In the genomic region with DNA sequence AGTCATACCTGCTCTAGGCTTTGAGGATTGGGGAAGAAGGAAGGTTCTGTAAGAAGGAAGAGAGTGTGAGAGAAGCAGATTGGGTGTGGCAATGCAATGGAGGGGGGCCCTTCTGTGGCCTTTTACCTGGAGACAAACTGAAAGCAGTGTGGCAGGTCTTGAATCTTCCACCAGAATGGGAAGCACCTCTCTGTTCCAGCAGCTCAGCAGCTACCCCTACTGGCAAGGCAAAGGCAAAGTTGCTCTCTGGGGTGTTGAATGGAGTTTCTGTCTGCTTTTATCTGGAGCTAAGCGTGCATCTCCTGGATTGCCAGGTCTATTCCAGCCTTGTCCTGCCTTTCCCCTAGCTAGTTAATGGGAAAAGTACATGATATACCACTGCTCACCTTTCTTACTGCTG, we compare ENCODE assay signal across 8 mouse cellular contexts.
DNase-seq lines count a peak whose midpoint lies in the region; ATAC-seq and TF ChIP-seq lines count a peak whose summit lies in the region.
"Had no signal": no experiment of that assay in that cellular context is flagged by ENCODE, and none has a peak within 500 bp of the region (broad histone marks: within the 10 kb centered on the region; RNA-seq: fewer than 3 reads in every experiment).

No protein-coding gene starts in this region.

- in situ Hi-C loops in ES-E14 (cut with MboI; ENCODE audit: low sequenced_read_pairs in 2 of 2, unreplicated experiment in 2 of 2), result no loop called here

- TF ChIP-seq CTCF in cortical plate, adult 2 months (IDR thresholded peaks at IDR 0.05; ENCODE audit: extremely low read depth, insufficient read depth, low read length), result peak; percentile 93

- ATAC-seq in megakaryocyte progenitor cell, adult 5-6 weeks (replicated peaks; ENCODE audit: poor library complexity), result peak; percentile 94

- H3K4me1 ChIP-seq in ES-E14 (ENCODE audit: control insufficient read depth in 2 of 2, insufficient read depth in 2 of 2, low read length in 2 of 2, poor library complexity in 1 of 2), result no peaks in the 10 kb centered on the region
- no peaks in the 10 kb centered on the region for H3K4me1 ChIP-seq in cortical plate, adult 2 months (ENCODE audit: control insufficient read depth, insufficient read depth, low read length)
- H3K4me1 ChIP-seq: limb, embryonic 12.5 days had no signal

- intact Hi-C loops in heart, postnatal 14 days (cut with DNase I), result loop anchor here (5.0 to 10.0 kb wide), 3 partner anchors 146 to 548 kb away; a partner anchor contains a TSS

- DNase-seq in ES-E14 (ENCODE audit: low read depth, low spot score), result peak; percentile 35
- peak; percentile 82 to 93 for DNase-seq in adrenal gland, adult (ENCODE audit: inconsistent age in 2 of 2, low spot score in 1 of 2)
- peak; percentile 72 to 77 for DNase-seq in heart, postnatal 14 days
- DNase-seq in layer of hippocampus, postnatal 10 days (ENCODE audit: low spot score in 2 of 2), result peak; percentile 65 to 72
- peak; percentile 21 for DNase-seq in thymus, postnatal 0 days (ENCODE audit: low spot score)

- no peak overlapping the region for H3K4me3 ChIP-seq in ES-E14 (ENCODE audit: insufficient read depth in 1 of 2, low read depth in 1 of 2, low read length in 2 of 2, poor library complexity in 1 of 2, severe bottlenecking in 1 of 2)
- H3K4me3 ChIP-seq in cortical plate, adult 2 months (ENCODE audit: insufficient read depth, low read length), result no peak overlapping the region
- H3K4me3 ChIP-seq: limb, embryonic 12.5 days had no signal

- H3K36me3 ChIP-seq in ES-E14 (ENCODE audit: control insufficient read depth, insufficient read depth, low read length, poor library complexity, severe bottlenecking), result no peaks in the 10 kb centered on the region
- H3K36me3 ChIP-seq: limb, embryonic 12.5 days had no signal

- H3K9me3 ChIP-seq in ES-E14 (ENCODE audit: control insufficient read depth, insufficient read depth, low read depth, low read length), result no peaks in the 10 kb centered on the region
- H3K9me3 ChIP-seq: limb, embryonic 12.5 days had no signal

- H3K9ac ChIP-seq in ES-E14 (ENCODE audit: insufficient read depth, low read depth, low read length, poor library complexity, severe bottlenecking), result no peak overlapping the region
- H3K9ac ChIP-seq: limb, embryonic 12.5 days had no signal

- no peak overlapping the region for H3K27ac ChIP-seq in ES-E14 (ENCODE audit: insufficient read depth, low read depth, low read length, poor library complexity, severe bottlenecking)
- H3K27ac ChIP-seq in cortical plate, adult 2 months (ENCODE audit: insufficient read depth, low read length), result no peak overlapping the region
- H3K27ac ChIP-seq: limb, embryonic 12.5 days had no signal

- TF ChIP-seq POLR2A in cortical plate, adult 2 months (IDR thresholded peaks at IDR 0.05; ENCODE audit: extremely low read depth, insufficient read depth, low read length), result no peak

TF ChIP-seq in ES-E14, 5 proteins besides CTCF, POLR2A, EP300 and RAD21:
- TF ChIP-seq ZNF384 (IDR thresholded peaks at IDR 0.05; ENCODE audit: low read depth, low read length) (no peak), ZC3H11A (IDR thresholded peaks at IDR 0.05; ENCODE audit: borderline replicate concordance, low read depth, low read length) (no peak), MAFK (IDR thresholded peaks at IDR 0.05; ENCODE audit: insufficient read depth, low read depth, low read length) (no peak), CHD2 (IDR thresholded peaks at IDR 0.05; ENCODE audit: low read depth, low read length) (no peak), HCFC1 (IDR thresholded peaks at IDR 0.05; ENCODE audit: borderline replicate concordance, insufficient read depth, low read length) (no peak)

Comparison
In these comparisons a context has a peak if more than half of its experiments do, and no peak if none do; other contexts are left out.
1. DNase-seq: peak in every context shown above with its lines; median percentile 88 in adrenal gland, adult; 74 in heart, postnatal 14 days; 68 in layer of hippocampus, postnatal 10 days; 35 in ES-E14; 21 in thymus, postnatal 0 days.